Mouse (Mus musculus) gastrocnemius, postnatal 10 days (tissue): Measurements from ENCODE around the gene Rfxank. TPM values are rescaled to one million over a fixed set of nuclear protein-coding genes. Genes with fewer than 3 reads are reported as not detected.

Experiments
- DNase-seq: peaks from one replicate; pipeline ENCODE4 v3.0.0; 2021; ENCODE audit warnings: mixed read lengths
- microRNA-seq, 2 experiments: library from miRNA; unstranded; fragments of <30 nt; microRNA quantifications; one replicate each; pipeline ENCODE4 v1.2.0; 2021
- total RNA-seq, 2 experiments: library from RNA; stranded (reverse); gene quantifications; 2 replicates each; pipeline ENCODE4 v1.2.3; 2021

Gene Rfxank
- total RNA-seq, 2 experiments from 2014 or later, result 8.2 to 10.1 TPM

- no peak for DNase-seq
Observed at GRCm38 (mm10) chr8:70104922-70105321, 34.0 kb downstream of the Rfxank start.

GRCm38 (mm10) chr8:70104506-70104905 is 34.4 kb downstream of the Rfxank start:
- DNase-seq, result peak; percentile 32

GRCm38 (mm10) chr8:70100241-70100640 is 38.7 kb downstream of the Rfxank start:
- no peak for DNase-seq

- no peak for DNase-seq
Observed at GRCm38 (mm10) chr8:70099276-70099675, 39.7 kb downstream of the Rfxank start.

GRCm38 (mm10) chr8:70092786-70093185 is 46.2 kb downstream of the Rfxank start:
- no peak for DNase-seq

GRCm38 (mm10) chr8:70089296-70089960 is 49.5 kb downstream of the Rfxank start:
- no peak for DNase-seq

- DNase-seq, result peak; percentile 38
Observed at GRCm38 (mm10) chr8:70087836-70088650, 50.9 kb downstream of the Rfxank start.

GRCm38 (mm10) chr8:70087237-70087636 is 51.7 kb downstream of the Rfxank start:
- DNase-seq, result no peak

GRCm38 (mm10) chr8:70086151-70086550 is 52.8 kb downstream of the Rfxank start:
- no peak for DNase-seq

GRCm38 (mm10) chr8:70084191-70085065 is 54.5 kb downstream of the Rfxank start:
- DNase-seq, result no peak

- peak; percentile 31 for DNase-seq
Observed at GRCm38 (mm10) chr8:70083285-70083684, 55.7 kb downstream of the Rfxank start, which contains the start of gene Hapln4. Gene Hapln4 (plus strand): TSS chr8:70083457.

- DNase-seq, result no peak
Observed at GRCm38 (mm10) chr8:70081976-70082375, 57.0 kb downstream of the Rfxank start.

Small RNAs within 50 kb of the gene (microRNA-seq; reads per million reads assigned to microRNA genes)
- 0 to 0.25 reads per million in 2 experiments for gene Mir7066

Other genes with a start within 250 kb of the Rfxank start
- under 1 TPM in 1 of 2 experiments, not detected in 1; 0.38 TPM for gene Tssk6, start 237.0 kb downstream of the Rfxank start, total RNA-seq
- gene Ndufa13, start 236.6 kb downstream of the Rfxank start, total RNA-seq, result 100 to 1,000 TPM; 236 to 268 TPM
- 1 to 10 TPM; 9.0 to 9.5 TPM for gene Yjefn3, start 236.4 kb downstream of the Rfxank start, total RNA-seq
- gene Gatad2a, start 142.8 kb downstream of the Rfxank start, total RNA-seq, result 10 to 100 TPM; 40.4 to 46.5 TPM
- gene Mau2, start 96.4 kb downstream of the Rfxank start, total RNA-seq, result 10 to 100 TPM; 27.8 to 30.9 TPM
- gene Sugp1, start 96.3 kb downstream of the Rfxank start, total RNA-seq, result 10 to 100 TPM; 20.2 to 22.5 TPM
- gene Tm6sf2, start 66.2 kb downstream of the Rfxank start, total RNA-seq, result not detected
- gene Hapln4, start 55.7 kb downstream of the Rfxank start, total RNA-seq, result under 1 TPM; 0.07 to 0.36 TPM
- gene Ncan, start 18.3 kb downstream of the Rfxank start, total RNA-seq, result under 1 TPM; 0.61 to 0.81 TPM
- 1 to 10 TPM; 6.3 to 7.1 TPM for gene Nr2c2ap, start 7.8 kb downstream of the Rfxank start, total RNA-seq
- 10 to 100 TPM; 17.0 to 23.9 TPM for gene Borcs8, start 345 bp upstream of the Rfxank start, total RNA-seq
- under 1 TPM; 0.35 to 0.45 TPM for gene Mef2b, start 557 bp upstream of the Rfxank start, total RNA-seq
- gene Tmem161a, start 33.2 kb upstream of the Rfxank start, total RNA-seq, result 10 to 100 TPM; 72.8 to 74.7 TPM
- 10 to 100 TPM; 20.6 to 28.3 TPM for gene Slc25a42, start 73.2 kb upstream of the Rfxank start, total RNA-seq
- gene Sugp2, start 95.1 kb upstream of the Rfxank start, total RNA-seq, result 10 to 100 TPM; 43.8 to 49.7 TPM
- gene Armc6, start 95.3 kb upstream of the Rfxank start, total RNA-seq, result 10 to 100 TPM; 11.9 to 12.9 TPM
- 10 to 100 TPM; 12.3 to 19.8 TPM for gene Homer3, start 143.7 kb upstream of the Rfxank start, total RNA-seq
- 10 to 100 TPM; 28.6 to 29.5 TPM for gene Ddx49, start 163.3 kb upstream of the Rfxank start, total RNA-seq
- gene Cope, start 163.4 kb upstream of the Rfxank start, total RNA-seq, result 100 to 1,000 TPM; 140 to 158 TPM
- gene Cers1, start 176.6 kb upstream of the Rfxank start, total RNA-seq, result 10 to 100 TPM; 20.0 to 23.6 TPM
- 1 to 10 TPM; 3.9 to 5.3 TPM for gene Gdf1, start 190.7 kb upstream of the Rfxank start, total RNA-seq
- 10 to 100 TPM; 34.2 to 37.3 TPM for gene Upf1, start 214.1 kb upstream of the Rfxank start, total RNA-seq
- gene Comp, start 234.4 kb upstream of the Rfxank start, total RNA-seq, result 10 to 100 TPM; 18.4 to 20.2 TPM